Mouse (Mus musculus): ENCODE measurements around the gene Atp12a. TPM values are rescaled to one million over a fixed set of nuclear protein-coding genes. Genes with fewer than 3 reads are reported as not detected.

Gene Atp12a
- polyA plus RNA-seq (2012; rRNA removed) = 1.3 TPM in 2 replicates
- 1.6 and 2.3 TPM in 2 replicates for polyA plus RNA-seq (2014; fragmentation: Nextera tagmentation; extraction: Ambion mirVana)

GRCm38 (mm10) chr14:56364711-56365237, at the start of gene Atp12a:
Atp12a (plus strand) TSS chr14:56365068.
- Histone ChIP-seq H3K4me1 (ENCODE audit: control insufficient read depth, insufficient read depth, low read length) (peaks cover 8% of the 10 kb centered on the region), H3K27ac (replicated peaks; ENCODE audit: low read depth, low read length) (no peak within 1 kb of the TSS), H3K4me3 (replicated peaks; ENCODE audit: low read length) (peak within 1 kb of the TSS; percentile 44), H3K9ac (ENCODE audit: low read depth, low read length, severe bottlenecking) (peak within 1 kb of the TSS; percentile 48; the same call in 1 of the 2 replicates), H3K36me3 (ENCODE audit: control insufficient read depth, insufficient read depth, low read length) (no peaks in the 10 kb centered on the region), H3K27me3 (ENCODE audit: control insufficient read depth, insufficient read depth, low read length) (peaks cover 33% of the 10 kb centered on the region), H3K9me3 (ENCODE audit: control insufficient read depth, low read length) (no peaks in the 10 kb centered on the region), H3K4me2 (replicated peaks; ENCODE audit: low read depth, low read length, severe bottlenecking) (peak within 1 kb of the TSS; percentile 93)
- ATAC-seq (ENCODE audit: low FRiP score, low read depth) = no peak
- TF ChIP-seq POLR2A (IDR thresholded peaks at IDR 0.05; ENCODE audit: borderline replicate concordance, extremely low read depth, insufficient read depth, insufficient read length) = no peak
- 1% methylated on average over 48 of the region's 48 CpGs for WGBS
- no peak for DNase-seq (ENCODE audit: low spot score)

- no peak for TF ChIP-seq POLR2A (IDR thresholded peaks at IDR 0.05; ENCODE audit: borderline replicate concordance, extremely low read depth, insufficient read depth, insufficient read length)
- Histone ChIP-seq H3K4me3 (replicated peaks; ENCODE audit: low read length) (no peak overlapping the region), H3K27me3 (ENCODE audit: control insufficient read depth, insufficient read depth, low read length) (no peaks in the 10 kb centered on the region), H3K27ac (replicated peaks; ENCODE audit: low read depth, low read length) (no peak overlapping the region), H3K9ac (ENCODE audit: low read depth, low read length, severe bottlenecking) (no peak overlapping the region), H3K9me3 (ENCODE audit: control insufficient read depth, low read length) (no peaks in the 10 kb centered on the region), H3K4me1 (ENCODE audit: control insufficient read depth, insufficient read depth, low read length) (no peaks in the 10 kb centered on the region), H3K4me2 (replicated peaks; ENCODE audit: low read depth, low read length, severe bottlenecking) (no peak overlapping the region), H3K36me3 (ENCODE audit: control insufficient read depth, insufficient read depth, low read length) (no peaks in the 10 kb centered on the region)
- ATAC-seq (ENCODE audit: low FRiP score, low read depth) (no peak), DNase-seq (ENCODE audit: low spot score) (no peak)
- 59% methylated on average over 7 of the region's 7 CpGs for WGBS
Observed at GRCm38 (mm10) chr14:56315519-56315918, 49.3 kb upstream of the Atp12a start.

- no peaks in the 10 kb centered on the region for H3K9me3 ChIP-seq (ENCODE audit: control insufficient read depth, low read length)
- WGBS = 82% methylated on average over 4 of the region's 4 CpGs
- no peaks in the 10 kb centered on the region for H3K4me1 ChIP-seq (ENCODE audit: control insufficient read depth, insufficient read depth, low read length)
- no peak overlapping the region for H3K4me3 ChIP-seq (replicated peaks; ENCODE audit: low read length)
- H3K36me3 ChIP-seq (ENCODE audit: control insufficient read depth, insufficient read depth, low read length) = no peaks in the 10 kb centered on the region
- no peak for TF ChIP-seq POLR2A (IDR thresholded peaks at IDR 0.05; ENCODE audit: borderline replicate concordance, extremely low read depth, insufficient read depth, insufficient read length)
- no peak overlapping the region for H3K4me2 ChIP-seq (replicated peaks; ENCODE audit: low read depth, low read length, severe bottlenecking)
- H3K27me3 ChIP-seq (ENCODE audit: control insufficient read depth, insufficient read depth, low read length) = no peaks in the 10 kb centered on the region
- H3K9ac ChIP-seq (ENCODE audit: low read depth, low read length, severe bottlenecking) = no peak overlapping the region
- ATAC-seq (ENCODE audit: low FRiP score, low read depth) (no peak), DNase-seq (ENCODE audit: low spot score) (no peak)
- H3K27ac ChIP-seq (replicated peaks; ENCODE audit: low read depth, low read length) = no peak overlapping the region
Observed at GRCm38 (mm10) chr14:56316333-56316732, 48.5 kb upstream of the Atp12a start.

GRCm38 (mm10) chr14:56322982-56323381, 41.9 kb upstream of the Atp12a start:
- H3K9me3 ChIP-seq (ENCODE audit: control insufficient read depth, low read length) = no peaks in the 10 kb centered on the region

GRCm38 (mm10) chr14:56325038-56325437, 39.8 kb upstream of the Atp12a start:
- no peaks in the 10 kb centered on the region for H3K27me3 ChIP-seq (ENCODE audit: control insufficient read depth, insufficient read depth, low read length)
- ATAC-seq (ENCODE audit: low FRiP score, low read depth) (no peak), DNase-seq (ENCODE audit: low spot score) (no peak)
- H3K9ac ChIP-seq (ENCODE audit: low read depth, low read length, severe bottlenecking) = no peak overlapping the region
- no peak overlapping the region for H3K27ac ChIP-seq (replicated peaks; ENCODE audit: low read depth, low read length)
- no peaks in the 10 kb centered on the region for H3K9me3 ChIP-seq (ENCODE audit: control insufficient read depth, low read length)
- H3K4me3 ChIP-seq (replicated peaks; ENCODE audit: low read length) = no peak overlapping the region
- H3K4me2 ChIP-seq (replicated peaks; ENCODE audit: low read depth, low read length, severe bottlenecking) = no peak overlapping the region
- no peaks in the 10 kb centered on the region for H3K4me1 ChIP-seq (ENCODE audit: control insufficient read depth, insufficient read depth, low read length)
- no peaks in the 10 kb centered on the region for H3K36me3 ChIP-seq (ENCODE audit: control insufficient read depth, insufficient read depth, low read length)
- TF ChIP-seq POLR2A (IDR thresholded peaks at IDR 0.05; ENCODE audit: borderline replicate concordance, extremely low read depth, insufficient read depth, insufficient read length) = no peak

More at GRCm38 (mm10) chr14:56322982-56323381, 41.9 kb upstream of the Atp12a start:
- Histone ChIP-seq H3K36me3 (ENCODE audit: control insufficient read depth, insufficient read depth, low read length) (no peaks in the 10 kb centered on the region), H3K4me2 (replicated peaks; ENCODE audit: low read depth, low read length, severe bottlenecking) (no peak overlapping the region), H3K4me3 (replicated peaks; ENCODE audit: low read length) (no peak overlapping the region), H3K27ac (replicated peaks; ENCODE audit: low read depth, low read length) (no peak overlapping the region), H3K27me3 (ENCODE audit: control insufficient read depth, insufficient read depth, low read length) (no peaks in the 10 kb centered on the region), H3K9ac (ENCODE audit: low read depth, low read length, severe bottlenecking) (no peak overlapping the region), H3K4me1 (ENCODE audit: control insufficient read depth, insufficient read depth, low read length) (no peaks in the 10 kb centered on the region)
- no peak for TF ChIP-seq POLR2A (IDR thresholded peaks at IDR 0.05; ENCODE audit: borderline replicate concordance, extremely low read depth, insufficient read depth, insufficient read length)
- ATAC-seq (ENCODE audit: low FRiP score, low read depth) (no peak), DNase-seq (ENCODE audit: low spot score) (no peak)
- WGBS = 28% methylated on average over 1 of the region's 1 CpGs
